Mouse (Mus musculus) spleen, postnatal 14 days (tissue): Measurements from ENCODE around the gene Gmds.
A peak's percentile ranks its signal among the peaks of the same experiment; 100 is the strongest.

ENCODE experiments used
- DNase-seq, 2 experiments: peaks; one replicate each; pipeline ENCODE4 v3.0.0; 2021 to 2022; ENCODE audit warnings: low spot score in 2 of 2

Gmds gene

DNA sequence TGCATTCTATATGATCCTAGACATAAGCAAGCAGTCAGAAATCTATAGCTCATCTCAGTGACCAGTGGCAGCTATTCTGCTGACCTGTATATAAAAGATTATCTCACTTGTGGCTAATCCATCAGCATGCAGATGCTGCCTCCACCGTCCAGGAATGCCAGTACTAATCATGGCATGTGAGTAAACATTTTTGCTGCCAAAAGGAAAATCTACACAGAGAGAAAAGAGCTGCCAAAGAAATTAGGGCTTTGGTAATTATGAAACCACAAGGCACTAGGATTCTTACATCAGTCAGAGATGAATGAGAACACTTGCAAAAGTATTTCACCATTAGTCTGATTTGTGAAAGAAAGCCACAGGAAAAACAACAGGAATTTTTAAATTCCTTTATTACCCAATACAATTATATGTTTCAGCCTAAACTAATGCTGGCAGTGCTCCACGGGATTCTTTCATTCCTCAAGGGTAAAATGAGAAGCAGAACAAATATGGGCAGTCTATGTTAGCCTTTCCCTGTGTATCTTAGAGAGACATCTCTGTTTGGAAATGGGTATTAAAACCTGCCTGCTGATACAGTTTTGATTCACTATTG lies 71.3 kb downstream of the Gmds start:
- DNase-seq: no peak

DNA sequence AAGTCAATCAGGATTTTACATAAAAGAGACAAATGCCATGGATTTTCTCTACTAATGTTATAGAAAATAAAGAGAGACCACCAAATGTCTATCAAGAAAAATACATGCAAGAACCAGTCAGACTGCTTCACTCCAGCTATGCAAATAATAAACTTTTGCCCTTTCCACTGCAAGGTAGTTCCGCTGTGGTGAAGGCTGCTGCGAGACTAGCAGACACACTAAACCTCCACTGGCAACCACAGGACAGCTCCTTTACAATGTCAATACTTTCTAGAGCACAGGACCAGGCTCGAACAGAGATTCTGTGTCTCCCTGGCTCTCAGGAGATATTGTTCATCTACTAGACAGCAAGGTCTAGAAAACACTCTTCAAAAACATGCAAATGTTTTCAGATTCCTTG lies 71.8 kb downstream of the Gmds start:
- DNase-seq: no peak

DNA sequence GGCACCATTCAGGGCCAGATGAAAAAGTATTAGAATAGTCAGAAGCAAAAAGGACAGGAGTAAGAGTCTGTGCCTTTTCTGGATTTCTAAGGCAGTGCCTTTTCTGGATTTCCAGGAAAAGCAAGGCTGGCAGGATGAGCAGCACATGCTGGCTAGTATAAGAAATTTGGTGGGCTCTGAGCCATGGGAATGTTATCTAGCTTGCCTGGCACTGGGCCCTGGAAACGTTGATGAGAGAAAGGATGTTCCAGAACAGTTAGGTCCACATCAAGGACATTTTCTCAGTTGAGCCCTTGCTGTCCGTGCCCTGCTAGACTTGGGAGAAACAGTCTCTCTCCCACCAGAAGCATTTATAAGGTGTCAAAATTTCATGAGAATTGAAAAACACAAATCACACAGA lies 82.4 kb downstream of the Gmds start:
- no peak for DNase-seq

DNA sequence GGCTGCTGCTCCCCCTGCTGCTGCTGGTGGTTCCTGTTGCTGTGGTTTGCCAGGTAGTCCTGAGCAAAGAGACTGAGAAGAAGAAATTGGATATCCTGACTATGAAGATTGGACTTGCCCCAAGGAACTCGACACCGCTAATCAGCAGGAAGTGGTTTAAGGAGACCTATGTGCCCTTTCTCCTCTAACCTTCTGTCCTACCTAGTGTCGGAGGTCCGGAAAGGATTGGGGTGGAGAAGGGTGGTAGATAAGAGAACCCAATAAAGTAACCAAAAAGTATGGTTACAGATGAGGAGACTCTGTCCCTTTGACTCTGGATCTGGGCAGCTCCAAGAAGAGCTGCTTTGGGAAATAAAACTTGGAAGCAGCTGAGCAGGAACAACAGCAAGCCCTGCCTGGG lies 86.3 kb downstream of the Gmds start:
- no peak for DNase-seq

DNA sequence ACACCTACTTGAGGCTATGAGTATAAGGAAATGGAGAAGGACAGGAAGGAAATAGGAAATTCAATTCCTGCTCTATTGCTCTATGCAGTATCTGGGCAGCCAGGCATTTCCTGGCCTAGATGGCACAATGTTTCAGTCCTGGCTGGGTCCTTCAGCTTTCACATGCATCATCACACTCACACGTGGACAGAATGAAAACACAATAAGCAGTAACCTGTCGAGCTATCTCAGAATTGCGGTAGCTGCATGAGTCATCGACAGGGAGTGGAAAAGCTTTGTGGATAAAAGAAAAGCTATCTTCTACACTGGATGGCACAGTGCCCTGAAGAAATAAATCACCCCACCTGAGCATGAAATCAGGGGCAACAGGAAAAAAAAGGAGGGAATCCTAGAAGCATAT lies 96.3 kb downstream of the Gmds start:
- no peak for DNase-seq

DNA sequence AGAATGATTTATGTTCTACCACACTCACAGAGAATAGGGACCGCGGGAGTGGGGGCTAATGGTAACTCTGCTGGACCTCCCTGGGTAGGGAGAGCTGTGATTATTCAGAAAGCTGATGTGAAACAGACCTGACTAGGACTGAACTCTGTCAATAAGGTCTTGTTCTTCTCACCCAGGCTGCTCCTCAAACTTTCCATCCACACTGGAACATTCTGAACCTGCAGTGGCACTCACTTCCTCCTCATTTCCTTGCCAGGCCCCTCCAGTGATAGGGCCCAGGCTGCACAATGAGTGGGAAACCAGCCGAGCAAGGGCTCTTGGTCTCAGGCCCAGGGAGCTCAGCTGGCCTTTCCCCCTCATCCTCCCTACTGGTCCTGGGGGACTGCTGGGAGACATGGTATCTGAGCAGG lies 102.3 kb downstream of the Gmds start:
- no peak for DNase-seq

DNA sequence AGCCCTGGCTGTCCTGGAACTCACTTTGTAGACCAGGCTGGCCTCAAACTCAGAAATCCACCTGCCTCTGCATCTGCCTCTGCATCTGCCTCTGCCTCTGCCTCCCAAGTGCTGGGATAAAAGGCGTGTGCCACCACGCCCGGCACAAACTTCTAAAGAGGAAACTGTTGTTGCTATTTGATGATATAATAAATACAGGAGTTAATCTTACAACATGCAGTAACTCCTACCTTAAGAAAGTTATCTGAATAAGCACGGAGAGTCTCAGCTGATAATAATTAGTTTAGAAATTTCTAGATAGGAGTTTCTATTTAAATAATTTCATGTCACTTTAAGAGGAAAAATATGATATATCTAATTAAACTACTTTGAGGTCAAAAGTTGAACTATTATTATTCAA lies 103.5 kb downstream of the Gmds start:
- DNase-seq: no peak

DNA sequence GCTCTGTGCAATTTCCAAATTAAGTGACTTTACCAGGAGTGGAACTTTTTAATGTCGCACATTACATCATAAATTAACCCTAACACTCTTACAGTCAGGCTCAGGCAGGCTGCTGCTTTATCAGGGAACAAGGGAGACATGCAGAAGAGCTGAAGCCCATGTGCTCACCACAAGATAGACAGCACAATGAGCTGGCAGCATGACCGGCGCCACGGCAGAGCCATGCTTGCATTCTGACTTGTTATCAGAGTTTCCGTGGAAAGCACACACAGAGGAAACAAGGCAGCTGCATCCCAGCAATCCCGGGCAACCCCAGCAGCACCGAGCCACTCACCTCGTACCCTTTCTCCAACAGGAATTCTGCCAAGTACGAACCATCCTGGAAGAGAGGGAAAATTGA lies 104.5 kb downstream of the Gmds start:
- DNase-seq: peak in 1 of 2 experiments; percentile 5

DNA sequence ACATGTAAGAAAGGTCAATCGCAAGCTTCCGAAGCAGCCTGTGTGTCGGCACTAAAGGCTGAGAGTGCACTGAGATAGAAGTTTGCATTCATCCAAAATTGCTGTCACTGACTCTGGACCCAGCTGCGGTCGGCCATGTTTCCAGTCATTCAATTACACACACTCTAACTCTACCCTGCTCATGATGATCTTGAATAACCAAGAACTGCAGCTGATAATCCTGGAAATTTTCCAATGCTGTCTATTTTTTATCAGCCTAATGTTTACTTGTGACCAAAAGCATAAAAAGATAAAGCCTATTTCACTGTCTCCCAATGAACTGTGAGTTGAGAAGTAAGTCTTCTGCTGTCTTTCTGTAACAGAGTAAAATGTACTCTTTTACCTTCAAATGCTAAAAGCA lies 106.1 kb downstream of the Gmds start:
- DNase-seq: no peak

DNA sequence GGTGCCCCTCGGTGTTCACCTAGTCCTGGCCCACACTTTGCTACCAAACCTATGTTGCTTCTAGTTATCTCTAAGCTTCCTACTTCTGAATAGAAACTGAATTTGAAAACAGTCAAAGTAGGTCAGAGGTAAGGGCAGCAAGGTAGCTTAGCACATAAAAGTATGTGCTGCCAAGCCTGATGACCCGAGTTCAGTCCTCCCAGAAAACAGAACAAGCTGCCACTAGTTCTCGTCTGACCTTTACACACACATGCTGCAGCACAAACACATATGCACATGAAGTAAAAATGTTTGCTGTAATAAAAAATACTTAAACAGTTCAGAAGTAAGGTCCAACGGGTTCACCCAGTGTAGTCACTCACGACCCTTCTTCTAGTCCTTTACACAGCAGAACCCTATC lies 106.6 kb downstream of the Gmds start:
- DNase-seq: no peak

DNA sequence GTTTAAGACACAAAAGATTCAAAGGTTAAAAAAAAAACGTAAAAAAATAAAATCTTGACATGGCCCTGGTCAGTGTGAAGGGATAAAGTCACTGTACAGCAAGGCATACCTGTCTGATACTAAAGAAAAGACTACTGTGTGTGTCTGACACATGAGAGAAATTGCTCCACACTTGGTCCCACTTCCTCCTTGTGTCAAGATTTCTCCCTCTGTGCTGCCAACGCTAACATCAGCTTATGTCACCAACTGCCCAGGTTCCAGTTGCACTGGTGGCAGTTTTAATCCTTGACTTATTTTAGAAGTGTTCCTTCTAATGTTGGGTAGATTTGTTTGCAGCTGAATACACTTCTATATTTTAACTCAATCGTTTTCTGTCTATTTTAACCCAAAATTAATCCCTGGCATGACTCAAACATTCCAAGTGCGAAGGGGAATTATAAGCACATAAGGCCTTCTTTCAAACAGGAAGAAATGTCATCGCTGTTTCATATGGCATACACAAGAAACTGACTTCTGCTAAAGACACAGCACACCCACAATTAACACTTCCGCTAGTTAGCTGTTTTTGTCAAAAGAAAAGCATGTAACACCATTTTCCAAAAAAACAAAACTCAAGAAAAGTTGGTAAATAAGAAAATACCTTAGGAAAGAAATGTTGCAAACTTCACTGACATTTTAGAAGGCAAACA lies 110.5 kb downstream of the Gmds start:
- no peak for DNase-seq

DNA sequence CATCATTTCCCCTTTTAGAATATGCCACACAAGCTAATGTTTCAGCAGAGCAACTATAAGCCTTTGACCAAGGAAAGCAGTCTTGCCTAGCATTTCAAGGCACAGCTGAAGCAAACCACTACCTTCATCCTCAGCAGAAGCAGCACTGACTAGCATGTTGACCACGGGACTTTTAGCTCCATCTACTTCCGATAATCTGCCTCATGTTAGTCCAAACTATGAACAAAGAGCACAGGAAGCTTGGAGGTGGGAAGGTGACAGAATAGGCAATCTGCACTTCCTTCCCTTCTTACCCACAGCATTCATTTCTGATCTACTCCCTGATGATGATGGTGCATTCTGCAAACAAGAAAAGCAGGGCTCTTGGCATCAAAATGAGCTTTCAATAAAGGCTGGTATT lies 120.9 kb downstream of the Gmds start:
- no peak for DNase-seq

DNA sequence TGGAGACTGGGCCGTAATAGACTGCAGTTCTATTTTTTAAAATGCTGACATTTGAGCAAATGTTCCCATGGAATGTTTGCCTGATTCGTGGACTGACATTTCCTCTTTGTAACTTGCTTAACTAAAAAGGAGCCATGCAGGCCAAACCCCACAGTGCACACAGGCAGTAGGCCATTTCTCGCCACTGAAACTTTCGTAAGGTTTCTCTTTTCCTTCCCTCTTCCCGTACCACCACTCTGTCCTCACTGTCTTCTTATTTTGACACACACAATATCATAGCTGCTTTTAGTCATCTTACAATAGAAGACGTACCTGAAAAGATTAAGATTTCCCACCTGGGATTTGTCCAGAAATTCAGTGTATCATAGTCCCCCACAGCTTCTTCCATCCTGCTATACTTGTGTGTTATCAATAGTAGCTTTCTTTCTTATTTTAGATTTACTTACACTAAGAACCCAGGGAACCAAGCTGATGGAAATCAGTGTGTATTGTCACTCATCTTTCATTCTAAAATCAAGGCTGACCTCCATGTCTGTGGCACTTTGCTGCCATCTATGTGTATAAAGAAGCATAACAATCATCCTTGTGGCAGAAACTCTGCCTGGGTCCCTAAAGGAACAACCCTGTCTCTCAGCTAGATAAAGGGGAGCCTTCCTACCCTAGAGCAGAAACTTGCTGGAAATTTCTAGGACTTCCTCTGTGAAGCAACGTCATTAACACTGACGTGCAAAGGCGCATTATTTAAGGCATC lies 124.7 kb downstream of the Gmds start:
- no peak for DNase-seq

DNA sequence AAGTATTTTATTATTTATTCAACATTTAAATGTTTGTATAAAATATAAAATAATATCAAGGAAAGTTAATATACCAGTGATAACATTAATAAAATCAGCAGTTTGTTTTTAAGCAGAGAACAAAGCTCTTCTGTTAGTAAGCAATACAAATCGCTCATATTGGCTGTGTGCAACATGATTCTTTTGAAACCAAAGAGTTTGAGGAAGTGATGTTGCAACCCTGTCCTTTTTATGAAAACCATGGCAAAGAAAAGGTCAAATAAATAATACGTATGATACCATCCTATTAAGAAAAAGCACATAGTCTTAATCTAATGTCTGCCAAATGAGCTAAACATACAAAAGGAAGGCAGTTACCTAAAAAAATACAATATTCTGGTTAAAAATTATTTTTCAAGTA lies 126.4 kb downstream of the Gmds start:
- no peak for DNase-seq

DNA sequence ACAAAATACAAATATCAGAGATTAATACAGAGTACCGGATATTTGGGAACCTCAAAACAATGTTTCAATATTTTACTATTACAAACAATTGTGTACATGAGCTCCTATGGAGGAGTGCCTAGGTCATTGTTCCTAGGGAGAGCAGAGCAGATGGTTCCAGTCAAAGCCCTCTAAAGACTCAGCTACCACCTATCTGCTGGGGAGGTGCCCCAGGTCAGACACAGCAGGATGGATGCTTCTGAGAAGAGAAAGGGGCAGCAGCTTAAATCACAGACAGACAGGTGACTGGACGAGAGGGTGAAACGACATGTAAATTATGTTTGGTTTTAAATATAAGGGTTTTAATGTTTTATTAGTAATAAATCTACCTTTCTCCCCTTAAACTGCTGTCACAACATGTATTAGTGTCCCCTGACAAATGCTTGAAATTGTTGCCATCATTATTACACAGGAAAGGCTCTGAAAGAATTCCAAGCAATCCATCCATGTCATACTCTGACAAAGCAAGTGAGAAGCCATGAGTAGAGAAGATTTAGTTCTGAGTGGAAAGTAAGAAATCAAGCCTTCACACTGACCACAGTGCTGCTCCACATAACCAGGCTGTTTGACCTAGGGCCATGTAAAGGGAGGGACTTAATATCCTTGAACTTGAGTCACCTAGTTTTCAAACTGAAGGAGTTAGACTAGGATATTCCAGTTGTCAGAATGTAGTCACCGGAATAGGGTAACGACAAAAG lies 131.2 kb downstream of the Gmds start:
- no peak for DNase-seq

DNA sequence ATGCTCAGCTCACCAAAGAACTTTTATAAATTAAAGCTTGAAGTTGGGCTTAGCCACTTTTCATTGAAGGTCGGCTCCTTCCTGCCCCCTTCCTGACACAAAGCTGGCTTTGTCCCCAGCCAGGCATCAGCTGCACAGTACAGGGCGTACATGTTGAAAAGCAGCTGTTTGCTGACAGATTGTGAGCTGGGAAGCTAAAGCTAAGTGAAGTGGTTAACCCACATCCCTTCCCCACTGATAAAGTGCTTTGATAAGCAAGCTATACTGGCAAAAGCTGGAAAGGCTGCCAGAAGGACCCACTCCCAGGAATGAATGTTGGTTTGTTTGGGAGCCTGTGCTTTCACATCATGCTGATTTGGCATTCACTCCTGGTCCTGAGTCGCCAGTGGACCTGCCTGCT lies 158.6 kb downstream of the Gmds start:
- no peak for DNase-seq

DNA sequence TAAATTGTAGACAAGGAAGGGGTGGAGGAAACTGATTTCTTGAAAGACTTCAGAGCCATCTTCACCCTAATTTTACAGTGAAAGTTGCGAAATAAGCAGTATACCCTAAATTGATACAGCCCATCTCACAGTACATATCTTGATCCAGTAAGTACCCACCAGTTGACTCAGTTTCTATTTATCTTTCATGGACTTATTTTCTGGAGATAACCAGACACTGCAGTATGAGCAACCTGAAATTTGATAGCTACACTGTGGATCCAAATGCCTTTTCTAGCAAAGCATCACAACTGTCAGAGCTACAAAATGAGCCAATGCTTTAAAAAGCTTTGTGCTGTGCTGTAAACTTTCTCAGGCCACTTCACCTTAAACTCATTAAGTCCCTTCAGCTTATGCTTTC lies 159.9 kb downstream of the Gmds start:
- no peak for DNase-seq

DNA sequence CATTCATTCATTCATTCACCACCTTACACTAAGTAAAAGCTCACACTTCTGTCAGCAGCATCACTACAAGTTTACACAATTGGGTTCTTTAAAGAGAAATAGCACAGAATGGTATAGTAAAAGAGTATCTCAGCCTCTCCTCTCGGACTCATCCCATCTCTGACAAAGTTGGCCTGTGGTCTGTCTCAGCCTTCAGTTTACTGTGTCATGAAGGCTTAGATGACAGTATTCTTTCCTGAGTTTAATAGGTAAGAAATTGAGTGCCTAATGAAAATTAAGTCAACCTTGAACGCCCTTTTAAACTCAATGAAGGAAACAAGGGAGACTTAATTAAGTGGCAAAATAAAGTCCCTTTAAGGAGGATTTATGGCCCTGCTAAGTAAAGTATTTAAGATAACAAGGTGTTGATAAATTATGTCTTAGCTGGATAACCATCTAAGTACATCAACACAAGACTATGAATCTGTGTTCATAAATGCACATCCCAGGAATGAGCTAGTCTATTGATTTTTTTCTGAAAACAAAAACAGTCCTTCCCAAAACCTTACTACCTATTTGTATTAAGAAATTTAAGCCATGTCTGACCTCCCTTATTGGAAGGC lies 160.6 kb downstream of the Gmds start:
- DNase-seq: no peak

DNA sequence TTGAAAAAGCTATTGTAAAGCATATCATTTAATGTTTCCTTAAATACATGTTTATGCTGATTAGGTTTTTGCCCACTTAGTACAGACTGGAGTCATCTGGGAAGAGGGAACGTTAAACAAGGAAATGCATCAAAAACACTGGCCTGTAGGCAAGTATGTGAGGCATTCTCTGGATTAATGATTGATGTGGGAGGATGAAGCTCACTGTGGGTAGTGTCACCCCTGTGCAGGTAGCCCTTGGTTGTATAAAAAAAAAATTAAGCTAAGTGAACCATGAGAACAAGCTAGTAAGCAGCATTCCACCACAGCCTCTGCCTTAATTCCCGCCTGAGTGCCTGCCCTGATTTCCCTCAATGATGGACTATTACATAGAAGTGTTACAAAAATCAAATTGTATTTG lies 163.5 kb downstream of the Gmds start:
- no peak for DNase-seq

DNA sequence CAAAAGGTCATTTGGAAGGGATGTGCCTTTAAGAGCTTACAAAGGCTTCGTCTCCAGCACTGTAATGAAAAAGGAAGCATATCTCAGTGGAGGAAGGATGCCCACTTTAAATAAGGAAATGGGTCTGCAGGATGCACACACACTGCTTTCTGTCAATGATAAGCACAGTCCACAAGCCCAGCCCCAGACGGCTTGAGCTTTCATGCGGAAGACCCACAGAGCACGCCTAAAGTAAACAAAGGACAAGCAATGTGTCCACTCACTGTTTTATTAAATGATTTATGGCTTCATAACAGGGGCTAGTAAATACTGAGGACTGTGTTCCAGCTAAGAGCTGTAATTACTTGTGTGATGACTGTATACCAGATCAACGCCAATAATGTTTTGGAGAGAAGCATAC lies 169.4 kb downstream of the Gmds start:
- DNase-seq: no peak

DNA sequence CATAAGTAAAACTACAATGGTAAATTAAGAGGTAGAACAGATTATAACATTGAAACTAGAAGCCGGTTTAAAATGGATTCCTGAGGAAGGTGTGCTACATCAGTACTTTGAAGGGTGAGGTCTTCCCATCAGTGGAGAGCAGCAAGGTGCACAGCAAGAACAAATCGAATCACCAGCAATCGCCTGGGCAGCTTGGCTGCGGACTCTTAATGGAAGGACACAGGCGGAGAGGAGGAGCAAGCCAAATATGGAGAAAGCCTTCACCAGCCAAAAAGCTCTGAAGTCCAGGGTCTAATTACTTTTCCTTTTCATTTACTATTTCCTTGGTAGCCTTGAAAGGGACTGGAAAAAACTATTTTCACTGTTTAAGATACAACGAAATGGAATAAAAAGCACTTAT lies 170.7 kb downstream of the Gmds start:
- DNase-seq: no peak

DNA sequence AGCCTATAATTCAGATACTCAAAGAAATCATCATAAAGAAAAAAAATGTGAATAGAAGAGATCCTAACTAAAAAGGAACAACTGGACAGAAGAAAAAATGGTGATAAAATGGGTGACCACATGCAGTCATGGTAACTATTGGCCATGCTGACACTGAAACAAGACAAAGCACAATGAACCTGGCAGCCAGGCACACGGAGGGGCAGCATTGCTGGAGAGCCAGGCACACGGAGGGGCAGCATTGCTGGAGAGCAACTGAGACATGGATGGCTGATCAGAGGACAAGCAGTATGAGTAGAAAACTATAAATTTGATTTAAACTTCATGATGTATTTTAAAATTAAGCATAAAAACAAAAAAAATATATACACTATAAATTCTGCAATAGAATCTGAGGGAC lies 173.0 kb downstream of the Gmds start:
- DNase-seq: no peak
